Mouse (Mus musculus) testis, adult 2 months (tissue): ENCODE results near the gene Sh3rf1.

ENCODE experiments used
- CTCF ChIP-seq: fragments of 200-500 bp; IDR thresholded peaks from 2 replicates; pipeline ENCODE4 v1.5.1; 2012; ENCODE audit warnings: low read depth, mild to moderate bottlenecking, inconsistent platforms, low read length, moderate library complexity; ENCODE audit not compliant: control insufficient read depth, insufficient read depth, insufficient replicate concordance
- POLR2A ChIP-seq: fragments of 200-500 bp; IDR thresholded peaks from 2 replicates; pipeline ENCODE4 v1.6.1; 2012; ENCODE audit warnings: low read depth, mild to moderate bottlenecking, inconsistent platforms, low read length, moderate library complexity; ENCODE audit not compliant: control insufficient read depth

- TF ChIP-seq CTCF (no peak), POLR2A (no peak)
Measured at GRCm38 (mm10) chr8:61268233-61268916, 44.7 kb downstream of the Sh3rf1 start.
